Mouse (Mus musculus) hindbrain, embryonic 11.5 days (tissue): ENCODE measurements around the gene Bmp6. TPM values are rescaled to one million over a fixed set of nuclear protein-coding genes. Genes with fewer than 3 reads are reported as not detected.

Experiments used
- ATAC-seq: fragments of 200-750 bp; cut with Nextera tagmentation; 2 replicates; pipeline ENCODE4 v1.8.0; 2017; ENCODE audit warnings: mild to moderate bottlenecking, moderate TSS enrichment, moderate library complexity; ENCODE audit not compliant: low FRiP score
- DNase-seq: peaks from one replicate; pipeline ENCODE4 v3.0.0-alpha.2; 2015; ENCODE audit warnings: low spot score
- H3K27ac ChIP-seq: fragments of 300-500 bp; sonication (generic); 2 replicates; pipeline ENCODE4 v1.5.1; 2014; ENCODE audit warnings: mild to moderate bottlenecking, low read depth, low read length
- H3K27me3 ChIP-seq: fragments of 300-500 bp; sonication (generic); 2 replicates; pipeline ENCODE4 v1.6.1; 2014; ENCODE audit warnings: mild to moderate bottlenecking, low read length, moderate library complexity, mixed read lengths; ENCODE audit not compliant: control insufficient read depth, insufficient read depth
- H3K36me3 ChIP-seq: fragments of 300-500 bp; sonication (generic); 2 replicates; pipeline ENCODE4 v1.6.1; 2014; ENCODE audit warnings: mild to moderate bottlenecking, low read length, moderate library complexity, mixed read lengths; ENCODE audit not compliant: control insufficient read depth, insufficient read depth
- H3K4me1 ChIP-seq: fragments of 300-500 bp; sonication (generic); replicated peaks from 2 replicates; pipeline ENCODE4 v1.6.1; 2014; ENCODE audit warnings: low read length, mixed read lengths; ENCODE audit not compliant: control insufficient read depth, insufficient read depth
- H3K4me2 ChIP-seq: fragments of 300-500 bp; sonication (generic); replicated peaks from 2 replicates; pipeline ENCODE4 v1.6.1; 2014; ENCODE audit warnings: mild to moderate bottlenecking, low read depth, low read length
- H3K4me3 ChIP-seq: fragments of 300-500 bp; sonication (generic); 2 replicates; pipeline ENCODE4 v1.5.1; 2014; ENCODE audit warnings: low read depth, low read length
- H3K9ac ChIP-seq: fragments of 300-500 bp; sonication (generic); 2 replicates; pipeline ENCODE4 v1.6.1; 2014; ENCODE audit warnings: low read depth, low read length
- H3K9me3 ChIP-seq: fragments of 300-500 bp; sonication (generic); 2 replicates; pipeline ENCODE4 v1.6.1; 2016; ENCODE audit warnings: low read length; ENCODE audit not compliant: control insufficient read depth
- WGBS: fragments of 180-500 bp; shearing (Covaris S2); extraction: QIAGEN DNeasy Blood & Tissue Kit; methylation state at CpG from one replicate; pipeline ENCODE4 v1.1.7; 2014; 5-methylcytosine and 5-hydroxymethylcytosine counted together
- polyA plus RNA-seq: library from polyadenylated mRNA; unstranded; fragments of >200 nt; fragmentation: Nextera tagmentation; extraction: Ambion mirVana; gene quantifications from 2 replicates; pipeline ENCODE4 v1.2.1, GENCODE M21; 2014

Gene Bmp6
- polyA plus RNA-seq, 1 experiment from 2014 or later, result 3.2 TPM

DNA sequence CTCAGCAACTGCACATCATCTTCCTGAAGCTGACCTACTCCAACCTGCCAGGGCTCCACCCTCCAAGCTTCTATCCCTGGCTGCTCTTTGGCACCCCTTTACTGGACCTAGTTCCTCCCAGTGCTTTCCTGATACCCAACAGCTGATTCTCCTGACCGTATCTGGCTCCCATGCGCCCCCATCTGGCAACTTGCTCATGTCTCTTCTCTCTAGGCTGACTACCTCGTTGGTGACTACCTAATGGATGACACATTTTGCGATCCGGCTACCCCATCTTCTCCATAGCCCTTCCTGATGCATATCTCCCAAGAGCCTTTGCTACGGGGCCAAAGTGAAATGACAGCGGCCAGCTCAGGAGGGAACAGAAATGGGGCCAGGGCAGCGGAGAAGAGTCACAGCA, 161.4 kb downstream of the Bmp6 start:
- DNase-seq, result peak; percentile 45
- Histone ChIP-seq H3K4me2 (no peak overlapping the region), H3K36me3 (no peaks in the 10 kb centered on the region), H3K27ac (no peak overlapping the region), H3K27me3 (no peaks in the 10 kb centered on the region), H3K4me3 (no peak overlapping the region), H3K4me1 (no peaks in the 10 kb centered on the region), H3K9ac (no peak overlapping the region), H3K9me3 (no peaks in the 10 kb centered on the region)
- WGBS, result 90% methylated on average over 8 of the region's 8 CpGs
- ATAC-seq, result no peak

GRCm38 (mm10) chr13:38506936-38507335, 162.0 kb downstream of the Bmp6 start:
- Histone ChIP-seq H3K36me3 (no peaks in the 10 kb centered on the region), H3K4me1 (no peaks in the 10 kb centered on the region), H3K4me2 (no peak overlapping the region), H3K9ac (no peak overlapping the region), H3K9me3 (no peaks in the 10 kb centered on the region), H3K27me3 (no peaks in the 10 kb centered on the region), H3K4me3 (no peak overlapping the region), H3K27ac (no peak overlapping the region)
- no peak for ATAC-seq
- no peak for DNase-seq
- 92% methylated on average over 10 of the region's 10 CpGs for WGBS

DNA sequence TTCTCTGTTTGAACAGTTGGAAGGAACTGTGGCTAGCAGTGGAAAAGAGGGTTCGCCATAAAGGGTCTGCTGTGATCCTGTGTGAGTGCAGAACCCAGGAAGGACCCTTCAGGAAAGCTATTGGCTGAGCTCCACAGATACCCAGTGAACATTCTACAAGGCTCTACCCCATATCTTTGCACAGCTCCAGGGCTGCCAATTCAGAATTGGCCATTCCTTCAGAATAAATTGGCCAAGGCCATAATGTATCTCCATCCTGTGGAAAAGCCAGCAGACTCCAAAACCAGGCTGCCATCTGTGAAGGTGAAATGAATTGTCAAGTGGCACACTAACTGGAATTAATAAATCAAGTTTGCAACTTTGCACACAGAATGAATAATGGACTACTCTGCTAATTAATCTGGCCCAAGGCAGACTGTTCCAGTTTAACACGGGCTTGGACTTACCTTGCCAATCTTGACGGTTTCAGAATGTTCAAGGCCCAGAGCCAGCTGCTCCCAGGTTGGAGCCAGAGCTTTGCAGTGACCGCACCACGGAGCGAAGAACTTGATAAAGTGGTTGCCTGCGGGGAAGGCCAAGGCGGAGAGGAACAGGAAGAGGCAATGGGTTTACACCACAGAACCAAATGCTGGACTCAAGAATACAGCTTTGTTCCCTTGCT, 164.9 kb downstream of the Bmp6 start:
- 91% methylated on average over 8 of the region's 8 CpGs for WGBS
- no peaks in the 10 kb centered on the region for H3K36me3 ChIP-seq
- ATAC-seq, result no peak
- no peaks in the 10 kb centered on the region for H3K9me3 ChIP-seq
- no peaks in the 10 kb centered on the region for H3K4me1 ChIP-seq
- no peak for DNase-seq
- no peak overlapping the region for H3K27ac ChIP-seq
- H3K4me2 ChIP-seq, result no peak overlapping the region
- H3K4me3 ChIP-seq, result no peak overlapping the region
- no peak overlapping the region for H3K9ac ChIP-seq
- no peaks in the 10 kb centered on the region for H3K27me3 ChIP-seq

DNA sequence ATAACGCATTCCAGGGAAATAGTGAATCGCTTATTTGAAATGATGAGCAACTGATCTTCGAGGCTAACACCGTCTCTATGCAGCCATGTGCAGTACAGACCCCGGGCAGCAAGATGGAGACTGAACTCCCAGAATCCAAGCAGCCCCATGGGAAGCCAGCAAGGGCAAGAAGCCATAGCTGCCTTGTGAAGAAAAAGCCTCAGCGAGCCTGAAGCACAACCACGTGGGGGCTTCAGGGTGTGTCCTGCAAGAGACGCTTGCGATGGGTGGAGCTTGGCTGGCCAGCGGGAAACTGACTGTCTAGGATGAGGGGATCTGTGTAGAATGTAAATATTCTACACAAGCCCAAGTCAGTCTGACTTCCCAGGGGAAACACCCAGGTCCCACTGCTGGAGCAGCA, 167.1 kb downstream of the Bmp6 start:
- no peak overlapping the region for H3K27ac ChIP-seq
- DNase-seq (no peak), ATAC-seq (no peak)
- no peaks in the 10 kb centered on the region for H3K4me1 ChIP-seq
- H3K4me2 ChIP-seq, result no peak overlapping the region
- no peak overlapping the region for H3K9ac ChIP-seq
- no peaks in the 10 kb centered on the region for H3K27me3 ChIP-seq
- H3K36me3 ChIP-seq, result no peaks in the 10 kb centered on the region
- no peak overlapping the region for H3K4me3 ChIP-seq
- no peaks in the 10 kb centered on the region for H3K9me3 ChIP-seq
- 93% methylated on average over 10 of the region's 10 CpGs for WGBS

DNA sequence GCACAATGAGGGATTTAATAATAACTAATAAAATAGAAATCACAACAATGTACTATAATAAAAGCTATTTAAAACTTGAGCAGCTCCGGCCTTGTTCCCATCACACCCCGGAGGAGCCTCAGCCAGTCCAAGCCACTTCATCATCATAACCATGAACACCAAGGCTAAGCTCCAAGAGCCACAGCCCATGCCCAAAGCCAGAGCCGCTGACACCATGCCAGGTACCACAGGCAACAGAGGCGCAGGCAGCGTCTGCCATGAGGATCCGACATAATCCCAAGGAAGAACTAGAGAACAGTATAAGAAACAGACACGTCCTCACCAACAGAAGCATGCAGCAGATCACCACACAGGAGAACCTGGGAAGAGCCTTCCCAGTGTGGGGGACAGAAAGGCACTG, 169.0 kb downstream of the Bmp6 start:
- H3K27me3 ChIP-seq, result no peaks in the 10 kb centered on the region
- WGBS, result 94% methylated on average over 7 of the region's 7 CpGs
- no peak overlapping the region for H3K4me3 ChIP-seq
- no peak overlapping the region for H3K4me2 ChIP-seq
- no peaks in the 10 kb centered on the region for H3K4me1 ChIP-seq
- no peak for DNase-seq
- no peak overlapping the region for H3K9ac ChIP-seq
- no peak for ATAC-seq
- H3K9me3 ChIP-seq, result no peaks in the 10 kb centered on the region
- no peak overlapping the region for H3K27ac ChIP-seq
- no peaks in the 10 kb centered on the region for H3K36me3 ChIP-seq

DNA sequence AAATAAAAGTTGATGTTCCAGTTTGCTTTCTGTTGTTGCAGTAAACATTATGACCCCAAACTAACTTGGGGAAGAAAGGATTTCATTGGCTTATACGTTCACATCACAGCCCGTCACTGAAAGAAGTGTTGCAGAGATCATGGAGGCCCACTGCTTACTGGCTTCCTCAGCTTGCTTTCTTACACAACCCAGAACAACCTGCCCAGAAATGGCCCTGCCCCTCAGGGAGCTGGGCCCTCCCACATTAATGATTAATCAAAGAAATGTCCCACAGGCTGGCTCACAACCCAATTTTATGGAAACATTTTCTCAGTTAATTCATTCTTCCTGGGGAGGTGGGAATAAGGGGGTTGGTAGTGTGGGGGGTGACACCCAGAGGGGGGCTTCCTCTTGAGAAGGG, 170.5 kb downstream of the Bmp6 start:
- ATAC-seq, result no peak
- Histone ChIP-seq H3K27ac (no peak overlapping the region), H3K4me2 (no peak overlapping the region), H3K36me3 (no peaks in the 10 kb centered on the region), H3K4me3 (no peak overlapping the region), H3K9me3 (no peaks in the 10 kb centered on the region), H3K27me3 (no peaks in the 10 kb centered on the region), H3K4me1 (no peaks in the 10 kb centered on the region), H3K9ac (no peak overlapping the region)
- WGBS, result 92% methylated on average over 2 of the region's 2 CpGs
- no peak for DNase-seq

DNA sequence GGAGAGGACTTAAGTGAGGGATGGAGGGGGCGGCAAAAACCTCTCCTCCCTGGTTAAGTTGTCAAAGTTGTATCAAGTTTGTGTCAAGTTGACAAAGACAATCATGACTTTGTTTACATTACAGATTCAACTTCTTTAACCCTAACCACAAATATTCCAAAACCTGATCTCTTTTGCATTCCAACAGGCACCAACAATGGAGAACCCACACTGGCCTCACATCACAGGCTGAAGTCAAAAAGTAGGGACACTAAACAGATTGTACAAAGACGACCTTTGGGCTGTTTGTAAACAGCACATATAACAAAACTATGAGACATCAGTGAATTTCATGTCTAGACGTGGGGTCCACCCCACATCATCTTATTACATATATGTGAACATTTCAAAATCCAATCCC, 170.9 kb downstream of the Bmp6 start:
- Histone ChIP-seq H3K9me3 (no peaks in the 10 kb centered on the region), H3K9ac (no peak overlapping the region), H3K4me3 (no peak overlapping the region), H3K36me3 (no peaks in the 10 kb centered on the region), H3K4me2 (no peak overlapping the region), H3K27ac (no peak overlapping the region), H3K27me3 (no peaks in the 10 kb centered on the region), H3K4me1 (no peaks in the 10 kb centered on the region)
- 84% methylated on average over 3 of the region's 3 CpGs for WGBS
- ATAC-seq, result no peak
- DNase-seq, result no peak

GRCm38 (mm10) chr13:38516582-38516981, 171.7 kb downstream of the Bmp6 start:
- no peak for ATAC-seq
- Histone ChIP-seq H3K9ac (no peak overlapping the region), H3K4me3 (no peak overlapping the region), H3K27me3 (no peaks in the 10 kb centered on the region), H3K27ac (no peak overlapping the region), H3K36me3 (no peaks in the 10 kb centered on the region), H3K9me3 (no peaks in the 10 kb centered on the region), H3K4me1 (no peaks in the 10 kb centered on the region), H3K4me2 (no peak overlapping the region)
- DNase-seq, result no peak
- 96% methylated on average over 11 of the region's 11 CpGs for WGBS

DNA sequence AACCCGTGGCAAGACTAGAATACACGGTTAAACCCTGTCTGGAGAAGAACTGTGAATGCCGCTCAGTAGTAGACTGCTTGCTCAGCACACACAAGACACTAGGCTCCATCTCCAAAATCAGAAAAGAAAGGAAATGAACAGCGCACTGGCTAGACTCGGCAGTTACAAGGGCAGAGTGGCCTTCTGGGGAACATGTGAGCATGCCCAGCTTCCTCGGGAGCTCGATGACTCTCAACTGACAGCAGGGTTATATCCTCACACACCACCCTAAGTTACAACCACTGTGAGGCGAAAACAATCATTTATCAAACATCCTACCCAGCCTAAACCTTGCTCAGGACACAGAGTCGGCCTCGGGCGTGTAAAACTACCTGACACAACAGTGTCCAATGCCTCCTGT, 175.4 kb downstream of the Bmp6 start:
- ATAC-seq, result no peak
- Histone ChIP-seq H3K9me3 (no peaks in the 10 kb centered on the region), H3K27ac (no peak overlapping the region), H3K36me3 (no peaks in the 10 kb centered on the region), H3K4me3 (no peak overlapping the region), H3K27me3 (no peaks in the 10 kb centered on the region), H3K4me1 (no peaks in the 10 kb centered on the region), H3K9ac (no peak overlapping the region), H3K4me2 (no peak overlapping the region)
- DNase-seq, result no peak
- 95% methylated on average over 11 of the region's 11 CpGs for WGBS
